Mouse (Mus musculus): ENCODE data around the gene Gipc2. TPM values are rescaled to one million over a fixed set of nuclear protein-coding genes. Genes with fewer than 3 reads are reported as not detected.

The Gipc2 gene
- polyA plus RNA-seq, 1 experiment from 2014 or later: 3.1 TPM

- ATAC-seq (ENCODE audit: insufficient number of reproducible peaks, insufficient read depth, low FRiP score, low TSS enrichment, low read depth): no peak
- no peak overlapping the region for H3K4me3 ChIP-seq
- no peaks in the 10 kb centered on the region for H3K27me3 ChIP-seq
- WGBS: 66% methylated on average over 2 of the region's 2 CpGs
- H3K36me3 ChIP-seq: no peaks in the 10 kb centered on the region
- no peak overlapping the region for H3K4me2 ChIP-seq
- H3K9me3 ChIP-seq: no peaks in the 10 kb centered on the region
- H3K27ac ChIP-seq: no peak overlapping the region
- H3K9ac ChIP-seq: no peak overlapping the region
- H3K4me1 ChIP-seq: no peaks in the 10 kb centered on the region
These were observed 107.8 kb downstream of the Gipc2 start for GRCm38 (mm10) chr3:152058235-152058634.

GRCm38 (mm10) chr3:152054260-152054659, 111.8 kb downstream of the Gipc2 start:
- no peaks in the 10 kb centered on the region for H3K36me3 ChIP-seq
- no peak for ATAC-seq (ENCODE audit: insufficient number of reproducible peaks, insufficient read depth, low FRiP score, low TSS enrichment, low read depth)
- 72% methylated on average over 4 of the region's 4 CpGs for WGBS
- no peak overlapping the region for H3K4me3 ChIP-seq
- no peak overlapping the region for H3K27ac ChIP-seq
- no peaks in the 10 kb centered on the region for H3K27me3 ChIP-seq
- H3K9me3 ChIP-seq: no peaks in the 10 kb centered on the region
- no peak overlapping the region for H3K9ac ChIP-seq
- H3K4me2 ChIP-seq: no peak overlapping the region
- H3K4me1 ChIP-seq: no peaks in the 10 kb centered on the region

GRCm38 (mm10) chr3:152051959-152052358, 114.1 kb downstream of the Gipc2 start:
- H3K4me1 ChIP-seq: no peaks in the 10 kb centered on the region
- H3K9ac ChIP-seq: no peak overlapping the region
- H3K4me2 ChIP-seq: no peak overlapping the region
- no peak for ATAC-seq (ENCODE audit: insufficient number of reproducible peaks, insufficient read depth, low FRiP score, low TSS enrichment, low read depth)
- no peak overlapping the region for H3K4me3 ChIP-seq
- no peaks in the 10 kb centered on the region for H3K9me3 ChIP-seq
- no peak overlapping the region for H3K27ac ChIP-seq
- H3K36me3 ChIP-seq: no peaks in the 10 kb centered on the region
- 88% methylated on average over 2 of the region's 2 CpGs for WGBS
- H3K27me3 ChIP-seq: no peaks in the 10 kb centered on the region

GRCm38 (mm10) chr3:152047914-152048313, 118.1 kb downstream of the Gipc2 start:
- no peak overlapping the region for H3K4me2 ChIP-seq
- no peaks in the 10 kb centered on the region for H3K27me3 ChIP-seq
- H3K4me1 ChIP-seq: no peaks in the 10 kb centered on the region
- H3K9me3 ChIP-seq: no peaks in the 10 kb centered on the region
- no peak overlapping the region for H3K27ac ChIP-seq
- no peak for ATAC-seq (ENCODE audit: insufficient number of reproducible peaks, insufficient read depth, low FRiP score, low TSS enrichment, low read depth)
- H3K4me3 ChIP-seq: no peak overlapping the region
- H3K36me3 ChIP-seq: no peaks in the 10 kb centered on the region
- no peak overlapping the region for H3K9ac ChIP-seq

- H3K27ac ChIP-seq: no peak overlapping the region
- H3K36me3 ChIP-seq: no peaks in the 10 kb centered on the region
- no peak for ATAC-seq (ENCODE audit: insufficient number of reproducible peaks, insufficient read depth, low FRiP score, low TSS enrichment, low read depth)
- H3K4me3 ChIP-seq: no peak overlapping the region
- WGBS: 84% methylated on average over 3 of the region's 3 CpGs
- no peak overlapping the region for H3K4me2 ChIP-seq
- H3K9ac ChIP-seq: no peak overlapping the region
- no peaks in the 10 kb centered on the region for H3K4me1 ChIP-seq
- H3K9me3 ChIP-seq: no peaks in the 10 kb centered on the region
- no peaks in the 10 kb centered on the region for H3K27me3 ChIP-seq
These were observed 119.1 kb downstream of the Gipc2 start for GRCm38 (mm10) chr3:152046895-152047294.

Other genes starting within 250 kb of the Gipc2 start
- 27.9 and 31.7 TPM in 2 replicates for gene Dnajb4, start 44.1 kb upstream of the Gipc2 start, polyA plus RNA-seq (2015; fragmentation: Nextera tagmentation; extraction: Ambion mirVana)
- gene Fubp1, start 44.2 kb upstream of the Gipc2 start, polyA plus RNA-seq (2015; fragmentation: Nextera tagmentation; extraction: Ambion mirVana): 336 and 338 TPM in 2 replicates
- 9.6 and 11.8 TPM in 2 replicates for gene Nexn, start 100.1 kb upstream of the Gipc2 start, polyA plus RNA-seq (2015; fragmentation: Nextera tagmentation; extraction: Ambion mirVana)
- gene Miga1, start 174.2 kb upstream of the Gipc2 start, polyA plus RNA-seq (2015; fragmentation: Nextera tagmentation; extraction: Ambion mirVana): 19.4 and 21.0 TPM in 2 replicates
- gene Usp33, start 180.2 kb upstream of the Gipc2 start, polyA plus RNA-seq (2015; fragmentation: Nextera tagmentation; extraction: Ambion mirVana): 39.8 and 51.8 TPM in 2 replicates
- 55.1 and 57.8 TPM in 2 replicates for gene Zzz3, start 229.2 kb upstream of the Gipc2 start, polyA plus RNA-seq (2015; fragmentation: Nextera tagmentation; extraction: Ambion mirVana)